Mouse (Mus musculus): ENCODE measurements around the gene L3mbtl4. TPM values are rescaled to one million over a fixed set of nuclear protein-coding genes. Genes with fewer than 3 reads are reported as not detected.

The L3mbtl4 gene
- total and polyA plus RNA-seq, 3 experiments, result not detected

- Histone ChIP-seq H3K4me2 (ENCODE audit: insufficient read depth, low read depth, poor library complexity, severe bottlenecking) (no peak overlapping the region), H3K9me3 (replicated peaks; ENCODE audit: low read length) (peaks cover 61% of the 10 kb centered on the region), H3K9ac (ENCODE audit: insufficient read depth, low read depth) (no peak overlapping the region), H3K27ac (ENCODE audit: insufficient read depth, low read depth) (no peak overlapping the region), H3K27me3 (replicated peaks) (no peaks in the 10 kb centered on the region), H3K79me2 (replicated peaks; ENCODE audit: control insufficient read depth, extremely low read depth, insufficient read depth, poor library complexity, severe bottlenecking) (no peaks in the 10 kb centered on the region), H3K36me3 (replicated peaks in 1 of 2; ENCODE audit: control insufficient read depth in 1 of 2, insufficient read depth in 1 of 2, low read length in 1 of 2) (no peaks in the 10 kb centered on the region), H3K4me3 (replicated peaks in 1 of 3; ENCODE audit: low read depth in 2 of 3, low read length in 2 of 3, poor library complexity in 1 of 3) (no peak overlapping the region), H3K4me1 (ENCODE audit: control insufficient read depth in 1 of 2, insufficient read depth in 2 of 2) (no peaks in the 10 kb centered on the region)
- dilution Hi-C loops (cut with MboI; ENCODE audit: extremely low pct_ligation_motif_present, extremely low pct_unique_long_range_greater_than_20kb, low sequenced_read_pairs) (no loop called here), in situ Hi-C loops (cut with MboI; ENCODE audit: low pct_ligation_motif_present, low pct_unique_long_range_greater_than_20kb, low sequenced_read_pairs) (no loop called here)
- DNase-seq (ENCODE audit: extremely low read depth), result no peak
- TF ChIP-seq ZMIZ1 (IDR thresholded peaks at IDR 0.05; ENCODE audit: low read depth, low read length) (no peak), NELFE (IDR thresholded peaks at IDR 0.05; ENCODE audit: low read depth, low read length) (no peak), ETS1 (conservative IDR thresholded peaks at IDR 0.05; ENCODE audit: low read depth, low read length) (no peak), CHD1 (IDR thresholded peaks at IDR 0.05; ENCODE audit: low read depth, low read length) (no peak), CHD2 (IDR thresholded peaks at IDR 0.05; ENCODE audit: low read length) (no peak), MXI1 (IDR thresholded peaks at IDR 0.05; ENCODE audit: low read depth, low read length) (no peak), KAT2A (IDR thresholded peaks at IDR 0.05; ENCODE audit: insufficient replicate concordance, low read length) (no peak), GABPA (IDR thresholded peaks at IDR 0.05; ENCODE audit: insufficient replicate concordance, low read depth, low read length) (no peak), TCF12 (IDR thresholded peaks at IDR 0.05; ENCODE audit: low read depth, low read length) (no peak), NRF1 (IDR thresholded peaks at IDR 0.05; ENCODE audit: low read depth, low read length) (no peak), RAD21 (IDR thresholded peaks at IDR 0.05; ENCODE audit: low read depth, low read length) (no peak), ZKSCAN1 (IDR thresholded peaks at IDR 0.05; ENCODE audit: borderline replicate concordance, low read depth, low read length) (no peak), JUN (IDR thresholded peaks at IDR 0.05; ENCODE audit: insufficient read depth, low read depth, low read length) (no peak)
Observed at GRCm38 (mm10) chr17:68607691-68608090, 334.1 kb downstream of the L3mbtl4 start.

DNA sequence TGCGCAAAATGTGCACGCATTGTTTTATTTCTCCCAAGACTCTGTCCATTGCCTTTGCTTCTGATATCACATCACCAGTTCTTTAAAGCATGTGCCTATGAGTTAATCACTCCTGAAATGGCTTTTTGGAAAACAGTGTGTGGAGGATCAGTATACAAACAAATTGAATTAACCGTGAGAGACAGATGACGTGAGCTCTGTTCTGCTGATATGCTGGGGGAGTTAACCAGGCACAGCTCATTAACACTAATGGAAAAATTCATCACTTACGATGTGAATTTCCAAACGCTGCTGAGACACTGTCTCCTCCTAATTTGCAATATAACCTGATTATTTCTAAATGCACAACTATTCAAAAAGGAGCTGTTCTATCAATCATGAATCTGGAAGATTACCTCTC, 337.6 kb downstream of the L3mbtl4 start:
- H3K79me2 ChIP-seq (replicated peaks; ENCODE audit: control insufficient read depth, extremely low read depth, insufficient read depth, poor library complexity, severe bottlenecking), result no peaks in the 10 kb centered on the region
- H3K36me3 ChIP-seq (replicated peaks in 1 of 2; ENCODE audit: control insufficient read depth in 1 of 2, insufficient read depth in 1 of 2, low read length in 1 of 2), result no peaks in the 10 kb centered on the region
- no peak overlapping the region for H3K9ac ChIP-seq (ENCODE audit: insufficient read depth, low read depth)
- no peaks in the 10 kb centered on the region for H3K4me1 ChIP-seq (ENCODE audit: control insufficient read depth in 1 of 2, insufficient read depth in 2 of 2)
- no peaks in the 10 kb centered on the region for H3K27me3 ChIP-seq (replicated peaks)
- DNase-seq (ENCODE audit: extremely low read depth), result no peak
- H3K27ac ChIP-seq (ENCODE audit: insufficient read depth, low read depth), result no peak overlapping the region
- H3K4me2 ChIP-seq (ENCODE audit: insufficient read depth, low read depth, poor library complexity, severe bottlenecking), result no peak overlapping the region
- peaks cover 60% of the 10 kb centered on the region for H3K9me3 ChIP-seq (replicated peaks; ENCODE audit: low read length)
- no peak overlapping the region for H3K4me3 ChIP-seq (replicated peaks in 1 of 3; ENCODE audit: low read depth in 2 of 3, low read length in 2 of 3, poor library complexity in 1 of 3)
- dilution Hi-C loops (cut with MboI; ENCODE audit: extremely low pct_ligation_motif_present, extremely low pct_unique_long_range_greater_than_20kb, low sequenced_read_pairs), result no loop called here
- in situ Hi-C loops (cut with MboI; ENCODE audit: low pct_ligation_motif_present, low pct_unique_long_range_greater_than_20kb, low sequenced_read_pairs), result no loop called here
- TF ChIP-seq TCF12 (IDR thresholded peaks at IDR 0.05; ENCODE audit: low read depth, low read length), result no peak
- TF ChIP-seq E2F4 (IDR thresholded peaks at IDR 0.05; ENCODE audit: insufficient replicate concordance, low read depth, low read length), result no peak
- no peak for TF ChIP-seq SMC3 (IDR thresholded peaks at IDR 0.05; ENCODE audit: low read depth, low read length)
- no peak for TF ChIP-seq KAT2A (IDR thresholded peaks at IDR 0.05; ENCODE audit: insufficient replicate concordance, low read length)
- no peak for TF ChIP-seq USF2 (conservative IDR thresholded peaks at IDR 0.05; ENCODE audit: low read depth, low read length)
- no peak for TF ChIP-seq MAX (IDR thresholded peaks at IDR 0.05; ENCODE audit: low read length)
- TF ChIP-seq JUN (IDR thresholded peaks at IDR 0.05; ENCODE audit: insufficient read depth, low read depth, low read length), result no peak
